In genomic region chr13:46959139-46959538, GRCm38 (mm10) we compare ENCODE assay signal across 33 mouse cellular contexts. TPM values are rescaled to one million over a fixed set of nuclear protein-coding genes. Genes with fewer than 3 reads are reported as not detected.
DNase-seq lines count a peak whose midpoint lies in the region; ATAC-seq and TF ChIP-seq lines count a peak whose summit lies in the region.
"Had no signal": no experiment of that assay in that cellular context is flagged by ENCODE, and none has a peak within 500 bp of the region (broad histone marks: within the 10 kb centered on the region; RNA-seq: fewer than 3 reads in every experiment).

No protein-coding gene starts in this region.

- no peaks in the 10 kb centered on the region for H3K4me1 ChIP-seq in heart, postnatal 0 days (ENCODE audit: control insufficient read depth, insufficient read depth)
- H3K4me1 ChIP-seq in heart, embryonic 10.5 days = no peaks in the 10 kb centered on the region
- no peaks in the 10 kb centered on the region for H3K4me1 ChIP-seq in forebrain, postnatal 0 days (ENCODE audit: insufficient read depth)
- H3K4me1 ChIP-seq: embryonic facial prominence, embryonic 15.5 days; lung, embryonic 15.5 days; stomach, embryonic 15.5 days had no signal

- 79% methylated on average over 5 of the region's 5 CpGs for WGBS in heart, postnatal 0 days
- WGBS in heart, embryonic 10.5 days = 87% methylated on average over 5 of the region's 5 CpGs
- WGBS in forebrain, postnatal 0 days = 94% methylated on average over 5 of the region's 5 CpGs

- H3K27me3 ChIP-seq in heart, postnatal 0 days (ENCODE audit: control insufficient read depth, insufficient read depth, low read length) = no peaks in the 10 kb centered on the region
- H3K27me3 ChIP-seq in heart, embryonic 10.5 days (ENCODE audit: insufficient read depth, poor library complexity, severe bottlenecking) = no peaks in the 10 kb centered on the region
- no peaks in the 10 kb centered on the region for H3K27me3 ChIP-seq in myocyte (ENCODE audit: control insufficient read depth, insufficient read depth, insufficient read length)
- no peaks in the 10 kb centered on the region for H3K27me3 ChIP-seq in forebrain, postnatal 0 days (ENCODE audit: insufficient read depth, low read length)
- H3K27me3 ChIP-seq: embryonic facial prominence, embryonic 15.5 days; forebrain, embryonic 12.5 days; heart, embryonic 13.5 days; hindbrain, embryonic 15.5 days; limb, embryonic 13.5 days; lung, embryonic 15.5 days; neural tube, embryonic 12.5 days; stomach, embryonic 15.5 days had no signal

- H3K4me2 ChIP-seq in heart, postnatal 0 days (ENCODE audit: low read depth, low read length) = no peak overlapping the region
- H3K4me2 ChIP-seq in myocyte (ENCODE audit: low read depth) = peak overlapping the region; percentile 40
- H3K4me2 ChIP-seq in forebrain, postnatal 0 days (ENCODE audit: low read depth) = no peak overlapping the region
- H3K4me2 ChIP-seq: embryonic facial prominence, embryonic 15.5 days; forebrain, embryonic 12.5 days; heart, embryonic 13.5 days; hindbrain, embryonic 15.5 days; limb, embryonic 13.5 days; liver, embryonic 11.5 days; lung, embryonic 15.5 days; midbrain, embryonic 11.5 days; neural tube, embryonic 12.5 days; stomach, embryonic 15.5 days had no signal

- no peaks in the 10 kb centered on the region for H3K79me2 ChIP-seq in myocyte (ENCODE audit: control insufficient read depth, insufficient read depth)

- H3ac ChIP-seq in myocyte (ENCODE audit: control insufficient read depth, insufficient read length) = no peak overlapping the region

- H3K27ac ChIP-seq in heart, postnatal 0 days (ENCODE audit: low read depth) = no peak overlapping the region
- no peak overlapping the region for H3K27ac ChIP-seq in heart, embryonic 10.5 days
- no peak overlapping the region for H3K27ac ChIP-seq in forebrain, postnatal 0 days (ENCODE audit: low read depth, low read length)
- H3K27ac ChIP-seq: embryonic facial prominence, embryonic 10.5 days; embryonic facial prominence, embryonic 15.5 days; forebrain, embryonic 12.5 days; gastrocnemius, adult 2 months; heart, adult 2 months; heart, embryonic 13.5 days; hindbrain, embryonic 10.5 days; hindbrain, embryonic 15.5 days; layer of hippocampus, adult 2 months; limb, embryonic 13.5 days; lung, embryonic 15.5 days; neural tube, embryonic 12.5 days; stomach, embryonic 15.5 days had no signal

- H3K9ac ChIP-seq in heart, postnatal 0 days (replicated peaks; ENCODE audit: low read depth, low read length) = no peak overlapping the region
- no peak overlapping the region for H3K9ac ChIP-seq in forebrain, postnatal 0 days
- H3K9ac ChIP-seq: embryonic facial prominence, embryonic 15.5 days; forebrain, embryonic 12.5 days; heart, embryonic 13.5 days; hindbrain, embryonic 15.5 days; limb, embryonic 13.5 days; lung, embryonic 15.5 days; neural tube, embryonic 12.5 days; stomach, embryonic 15.5 days had no signal

- H3K4me3 ChIP-seq in heart, postnatal 0 days (ENCODE audit: low read depth, low read length) = no peak overlapping the region
- H3K4me3 ChIP-seq in heart, embryonic 10.5 days = no peak overlapping the region
- no peak overlapping the region for H3K4me3 ChIP-seq in myocyte
- no peak overlapping the region for H3K4me3 ChIP-seq in forebrain, postnatal 0 days (ENCODE audit: low read depth, low read length)
- H3K4me3 ChIP-seq: embryonic facial prominence, embryonic 10.5 days; embryonic facial prominence, embryonic 15.5 days; forebrain, embryonic 12.5 days; gastrocnemius, adult 2 months; heart, adult 2 months; heart, embryonic 13.5 days; hindbrain, embryonic 10.5 days; hindbrain, embryonic 15.5 days; layer of hippocampus, adult 2 months; limb, embryonic 13.5 days; lung, embryonic 15.5 days; neural tube, embryonic 12.5 days; stomach, embryonic 15.5 days had no signal

- no peaks in the 10 kb centered on the region for H3K36me3 ChIP-seq in heart, postnatal 0 days (replicated peaks; ENCODE audit: control insufficient read depth, insufficient read depth, low read length)
- no peaks in the 10 kb centered on the region for H3K36me3 ChIP-seq in heart, embryonic 10.5 days
- H3K36me3 ChIP-seq in myocyte (ENCODE audit: control insufficient read depth, insufficient read depth) = no peaks in the 10 kb centered on the region
- no peaks in the 10 kb centered on the region for H3K36me3 ChIP-seq in forebrain, postnatal 0 days (ENCODE audit: insufficient read depth)
- H3K36me3 ChIP-seq: embryonic facial prominence, embryonic 10.5 days; embryonic facial prominence, embryonic 15.5 days; forebrain, embryonic 12.5 days; G1E; heart, embryonic 13.5 days; hindbrain, embryonic 10.5 days; hindbrain, embryonic 15.5 days; limb, embryonic 13.5 days; lung, embryonic 15.5 days; neural tube, embryonic 12.5 days; stomach, embryonic 15.5 days had no signal

- no peak for TF ChIP-seq CTCF in heart, postnatal 0 days (IDR thresholded peaks at IDR 0.05; ENCODE audit: low read depth)
- TF ChIP-seq CTCF in forebrain, postnatal 0 days (IDR thresholded peaks at IDR 0.05; ENCODE audit: low read depth) = no peak

- peak; percentile 7 for DNase-seq in heart, postnatal 0 days (ENCODE audit: low spot score)
- no peak for DNase-seq in heart, embryonic 10.5 days (ENCODE audit: low spot score)
- peak; percentile 9 for DNase-seq in MN1 (ENCODE audit: low spot score)
- DNase-seq in adrenal gland, postnatal 14 days = peak; percentile 34
- no peak for DNase-seq in forebrain, postnatal 0 days
- DNase-seq in frontal cortex, postnatal 14 days (ENCODE audit: low spot score in 2 of 2) = no peak
- DNase-seq in embryo, embryonic 9.5 days (ENCODE audit: extremely low spot score) = no peak
- DNase-seq: cerebellum, adult 18-20 months; cerebellum, postnatal 14 days; gastrocnemius, adult 2 months; heart, adult 2 months; heart, postnatal 14 days; kidney, adult 2 months; kidney, postnatal 36 days; thymus, postnatal 14 days had no signal

- no peak for TF ChIP-seq EP300 in heart, postnatal 0 days (IDR thresholded peaks at IDR 0.05; ENCODE audit: low read depth)

- no peak for TF ChIP-seq POLR2A in myocyte (IDR thresholded peaks at IDR 0.05; ENCODE audit: insufficient read length, low read depth)

- ATAC-seq in heart, postnatal 0 days (ENCODE audit: insufficient read depth, low read depth) = no peak
- ATAC-seq in forebrain, postnatal 0 days = no peak
- ATAC-seq: activated CD4-positive, CD25-positive, alpha-beta regulatory T cell, adult 4 months; inflammation-experienced regulatory T-cells, adult 6 months; midbrain, embryonic 16.5 days had no signal

- H3K9me3 ChIP-seq in heart, postnatal 0 days (replicated peaks; ENCODE audit: control insufficient read depth, low read length) = 0 out of 2 replicates have a peak, but pooled peaks cover under 1% of the 10 kb centered on the region
- no peaks in the 10 kb centered on the region for H3K9me3 ChIP-seq in heart, embryonic 10.5 days
- H3K9me3 ChIP-seq in forebrain, postnatal 0 days (ENCODE audit: low read length) = no peaks in the 10 kb centered on the region
- H3K9me3 ChIP-seq: embryonic facial prominence, embryonic 10.5 days; embryonic facial prominence, embryonic 15.5 days; forebrain, embryonic 12.5 days; G1E; heart, embryonic 13.5 days; hindbrain, embryonic 10.5 days; hindbrain, embryonic 15.5 days; limb, embryonic 13.5 days; lung, embryonic 15.5 days; neural tube, embryonic 12.5 days; stomach, embryonic 15.5 days had no signal

TF ChIP-seq in myocyte, 11 proteins besides CTCF, POLR2A, EP300 and RAD21:
- no peak for TF ChIP-seq USF1 (IDR thresholded peaks at IDR 0.05; ENCODE audit: low read depth)
- peak in 2 of 3 experiments; percentile 13 to 69 for TF ChIP-seq MYOD1 (IDR thresholded peaks at IDR 0.05; ENCODE audit: control insufficient read depth in 1 of 3, insufficient read length in 2 of 3, low read depth in 2 of 3)
- TF ChIP-seq TCF3 (IDR thresholded peaks at IDR 0.05; ENCODE audit: insufficient read length, low read depth) = no peak
- no peak for TF ChIP-seq SRF (IDR thresholded peaks at IDR 0.05; ENCODE audit: control insufficient read depth, insufficient read length, low read depth)
- TF ChIP-seq E2F4 (IDR thresholded peaks at IDR 0.05; ENCODE audit: insufficient read depth) = no peak
- TF ChIP-seq POLR2AphosphoS2 (IDR thresholded peaks at IDR 0.05; ENCODE audit: insufficient read length, low read depth) = no peak
- no peak for TF ChIP-seq REST (IDR thresholded peaks at IDR 0.05; ENCODE audit: insufficient read depth, insufficient read length)
- no peak for TF ChIP-seq MAX (IDR thresholded peaks at IDR 0.05; ENCODE audit: low read depth)
- TF ChIP-seq TCF12 (IDR thresholded peaks at IDR 0.05; ENCODE audit: insufficient read depth, poor library complexity, severe bottlenecking) = peak; percentile 24
- 0 out of 2 replicates have a peak, but pooled peaks have one; percentile 31 for TF ChIP-seq CEBPB (IDR thresholded peaks at IDR 0.05; ENCODE audit: insufficient read depth, poor library complexity, severe bottlenecking)
- TF ChIP-seq MYOG (IDR thresholded peaks at IDR 0.05; ENCODE audit: control insufficient read depth in 1 of 3, insufficient read depth in 1 of 3, insufficient read length in 2 of 3, low read depth in 2 of 3) = peak in 2 of 3 experiments; percentile 24 to 37
TF ChIP-seq in myocyte: peak in this region for 4.

RNA-seq across cellular contexts. Expression of gene Kif13a, which starts 29.5 kb away (rescaled TPM):
- 48.7 and 81.8 TPM in 2 replicates for total RNA-seq in heart, postnatal 0 days (2014; rRNA removed; ENCODE audit: low replicate concordance)
- polyA plus RNA-seq in heart, postnatal 0 days (2015; fragmentation: Nextera tagmentation; extraction: Ambion mirVana) = 29.8 and 36.7 TPM in 2 replicates
- 29.1 and 46.4 TPM in 2 replicates for polyA plus RNA-seq in heart, embryonic 10.5 days (2016; fragmentation: Nextera tagmentation; extraction: Ambion mirVana)
- total RNA-seq in adrenal gland, postnatal 14 days (2021) = 27.4 and 32.3 TPM in 2 replicates
- polyA plus RNA-seq in myocyte (2012; fragmentation: generic; extraction: Trizol) = 15.4 TPM
- 17.8 and 19.7 TPM in 2 replicates for total RNA-seq in forebrain, postnatal 0 days (2014; rRNA removed)
- polyA plus RNA-seq in forebrain, postnatal 0 days (2015; fragmentation: Nextera tagmentation; extraction: Ambion mirVana) = 6.7 and 9.2 TPM in 2 replicates
- polyA plus RNA-seq: G1E had no signal

RNA-seq across cellular contexts. Expression of gene Nhlrc1, which starts 55.5 kb away (rescaled TPM):
- 7.1 and 10.2 TPM in 2 replicates for total RNA-seq in heart, postnatal 0 days (2014; rRNA removed; ENCODE audit: low replicate concordance)
- polyA plus RNA-seq in heart, postnatal 0 days (2015; fragmentation: Nextera tagmentation; extraction: Ambion mirVana) = 3.7 and 5.2 TPM in 2 replicates
- 2.9 and 4.3 TPM in 2 replicates for polyA plus RNA-seq in heart, embryonic 10.5 days (2016; fragmentation: Nextera tagmentation; extraction: Ambion mirVana)
- total RNA-seq in adrenal gland, postnatal 14 days (2021) = 3.3 and 4.0 TPM in 2 replicates
- 0.14 TPM for polyA plus RNA-seq in myocyte (2012; fragmentation: generic; extraction: Trizol)
- 14.3 and 15.4 TPM in 2 replicates for total RNA-seq in forebrain, postnatal 0 days (2014; rRNA removed)
- polyA plus RNA-seq in forebrain, postnatal 0 days (2015; fragmentation: Nextera tagmentation; extraction: Ambion mirVana) = 12.5 and 17.0 TPM in 2 replicates
- polyA plus RNA-seq: G1E had no signal

Comparison
In these comparisons a context has a peak if more than half of its experiments do, and no peak if none do; other contexts are left out.
1. DNase-seq: peak in heart, postnatal 0 days (single experiment), MN1 (single experiment) and adrenal gland, postnatal 14 days (single experiment); none in heart, embryonic 10.5 days (single experiment), forebrain, postnatal 0 days (single experiment), frontal cortex, postnatal 14 days (0 of 2) and embryo, embryonic 9.5 days (single experiment).